Mouse (Mus musculus) embryo, embryonic 11.5 days (tissue): ENCODE data around the gene Tcl1b4.
A peak's percentile ranks its signal among the peaks of the same experiment; 100 is the strongest.

ENCODE experiments used
- DNase-seq: peaks from one replicate; pipeline ENCODE4 v3.0.0-alpha.2; 2012; ENCODE audit warnings: low read depth, low spot score

Tcl1b4 gene

DNA sequence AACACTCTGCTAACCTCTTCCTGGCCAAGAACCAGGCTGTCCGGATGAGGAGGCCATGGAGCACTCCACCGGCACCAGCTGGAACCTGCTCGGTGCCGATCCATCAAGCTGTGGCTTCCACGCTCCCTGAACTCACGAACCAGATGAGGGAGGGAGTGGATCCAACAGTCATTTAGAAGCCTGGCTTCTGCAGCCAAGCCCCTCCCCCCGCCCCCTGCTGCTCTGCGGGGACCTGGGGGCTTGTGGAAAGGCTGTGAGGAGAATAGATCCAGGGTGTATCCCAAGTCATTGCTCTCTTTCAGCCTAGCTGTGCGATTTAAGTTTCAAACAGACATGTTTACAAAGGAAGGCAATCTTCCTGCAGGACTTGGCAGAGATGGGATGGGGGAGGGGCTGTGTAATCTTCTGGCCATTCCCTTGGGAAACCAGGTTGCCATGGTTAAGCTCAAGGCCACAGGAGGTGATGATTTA, 47.0 kb downstream of the Tcl1b4 start:
- peak; percentile 17 for DNase-seq

DNA sequence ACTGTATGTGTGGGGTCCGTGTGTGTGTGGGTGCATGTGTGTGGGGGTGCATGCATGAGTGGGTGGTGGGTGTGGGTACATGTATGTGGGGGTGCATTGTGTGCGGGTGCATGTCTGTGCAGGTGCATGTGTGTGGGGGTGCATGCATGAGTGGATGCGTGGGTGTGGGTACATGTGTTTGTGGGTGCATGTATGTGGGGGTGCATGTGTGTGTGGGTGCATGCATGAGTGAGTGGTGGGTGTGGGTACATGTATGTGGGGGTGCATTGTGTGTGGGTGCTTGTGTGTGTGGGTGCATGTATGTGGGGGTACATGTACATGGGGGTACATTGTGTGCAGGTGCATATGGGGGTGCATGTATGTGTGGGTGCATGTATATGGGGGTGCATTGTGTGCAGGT, 52.0 kb downstream of the Tcl1b4 start:
- no peak for DNase-seq
